ENCODE assay signal across 8 mouse cellular contexts in the genomic region with DNA sequence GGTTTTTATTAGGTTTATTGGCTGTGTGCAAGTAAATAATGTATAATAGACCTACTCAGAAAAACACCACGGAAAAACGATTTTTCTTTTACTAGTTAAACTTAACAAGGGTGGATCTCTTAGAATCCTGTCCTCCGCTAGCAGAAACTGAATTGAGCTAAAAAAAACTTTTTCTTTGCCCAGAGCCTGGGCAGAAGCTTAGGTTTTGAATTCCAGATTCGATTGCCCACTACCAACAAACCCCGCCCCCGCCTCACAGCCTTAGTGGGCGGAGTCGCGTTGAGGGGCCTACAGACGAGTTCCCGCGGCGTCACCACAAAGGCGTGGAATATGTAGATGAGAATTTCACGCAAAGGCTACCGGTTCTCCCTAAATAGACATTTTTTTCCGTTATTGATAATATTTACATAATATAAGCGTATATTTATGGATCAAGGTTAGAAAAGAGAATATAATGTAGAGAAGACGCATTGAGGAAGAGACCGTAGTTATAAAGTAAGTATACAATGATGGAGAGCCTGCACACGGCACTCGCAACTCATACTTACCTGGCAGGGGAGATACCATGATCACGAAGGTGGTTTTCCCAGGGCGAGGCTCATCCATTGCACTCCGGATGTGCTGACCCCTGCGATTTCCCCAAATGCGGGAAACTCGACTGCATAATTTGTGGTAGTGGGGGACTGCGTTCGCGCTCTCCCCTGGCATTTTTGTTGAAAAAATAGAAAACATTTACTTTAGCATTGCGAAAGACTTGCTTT. TPM values are rescaled to one million over a fixed set of nuclear protein-coding genes. Genes with fewer than 3 reads are reported as not detected.
DNase-seq lines count a peak whose midpoint lies in the region; ATAC-seq lines count a peak whose summit lies in the region.

No protein-coding gene starts in this region.

- H3K9me3 ChIP-seq in hindbrain, embryonic 16.5 days (ENCODE audit: control insufficient read depth, low read length): no peaks in the 10 kb centered on the region

- H3K4me2 ChIP-seq in hindbrain, embryonic 16.5 days (ENCODE audit: low read length): peak overlapping the region; percentile 80

- H3K9ac ChIP-seq in hindbrain, embryonic 16.5 days (ENCODE audit: low read depth, low read length): peak overlapping the region; percentile 95

- under 1% methylated on average over 32 of the region's 32 CpGs for WGBS in hindbrain, embryonic 16.5 days
- WGBS in macrophage (ENCODE audit: missing documents): under 1% methylated on average over 26 of the region's 32 CpGs

- peaks cover 11% of the 10 kb centered on the region for H3K4me1 ChIP-seq in hindbrain, embryonic 16.5 days (ENCODE audit: control insufficient read depth, insufficient read depth, low read depth, low read length)

- peak overlapping the region; percentile 98 for H3K27ac ChIP-seq in hindbrain, embryonic 16.5 days (ENCODE audit: low read depth, low read length)
- peak overlapping the region; percentile 95 for H3K27ac ChIP-seq in macrophage

- H3K27me3 ChIP-seq in hindbrain, embryonic 16.5 days (replicated peaks; ENCODE audit: control insufficient read depth, insufficient read depth, low read length): no peaks in the 10 kb centered on the region

- ATAC-seq in hindbrain, embryonic 16.5 days: peak; percentile 91

- DNase-seq in T-cell, adult 2 months (ENCODE audit: low spot score): peak; percentile 93
- DNase-seq in cerebellum, postnatal 36 days: peak; percentile 90 to 93
- DNase-seq in frontal cortex, postnatal 36 days (ENCODE audit: low spot score in 2 of 2): peak; percentile 89 to 94
- DNase-seq in left cerebral cortex, adult 18-20 months (ENCODE audit: low spot score in 2 of 2): peak; percentile 91 to 93
- peak; percentile 95 for DNase-seq in right cerebral cortex, adult 18-20 months
- peak; percentile 63 for DNase-seq in urinary bladder, postnatal 10 days (ENCODE audit: low spot score)

- H3K36me3 ChIP-seq in hindbrain, embryonic 16.5 days (ENCODE audit: control insufficient read depth, insufficient read depth, low read length): no peaks in the 10 kb centered on the region
- H3K36me3 ChIP-seq in macrophage (ENCODE audit: inconsistent target): no peaks in the 10 kb centered on the region

- peak overlapping the region; percentile 86 for H3K4me3 ChIP-seq in hindbrain, embryonic 16.5 days (ENCODE audit: low read length)
- H3K4me3 ChIP-seq in macrophage (ENCODE audit: inconsistent target): peak overlapping the region; percentile 62

- H3K79me2 ChIP-seq in macrophage (ENCODE audit: inconsistent target): peaks cover 25% of the 10 kb centered on the region

RNA-seq across cellular contexts. Expression of a gene that starts 0.7 kb away (rescaled TPM):
- polyA plus RNA-seq in hindbrain, embryonic 16.5 days (2015; fragmentation: Nextera tagmentation; extraction: Ambion mirVana): 73.4 and 81.1 TPM in 2 replicates
- 10 to 100 TPM; 43.2 to 44.7 TPM for total RNA-seq in left cerebral cortex, adult 18-20 months (2021)
- 10 to 100 TPM; 11.9 to 45.6 (median 26.1) TPM for total RNA-seq in macrophage (2018; cell fraction: chromatin; rRNA removed)
- 10 to 100 TPM; 25.6 to 49.7 (median 34.2) TPM for total RNA-seq in macrophage (2018; cell fraction: cytosol; rRNA removed)
- 10 to 100 TPM; 12.2 to 32.8 (median 18.1) TPM for total RNA-seq in macrophage (2018; cell fraction: nucleus; rRNA removed)
- 30.5 to 62.9 TPM (median 33.7 TPM) in 3 replicates for polyA plus RNA-seq in macrophage (2018)

RNA-seq across cellular contexts. Expression of a gene that starts 40.0 kb away (rescaled TPM):
- 198 and 213 TPM in 2 replicates for polyA plus RNA-seq in hindbrain, embryonic 16.5 days (2015; fragmentation: Nextera tagmentation; extraction: Ambion mirVana)
- 10 to 100 TPM; 24.8 to 25.7 TPM for total RNA-seq in left cerebral cortex, adult 18-20 months (2021)
- total RNA-seq in macrophage (2018; cell fraction: chromatin; rRNA removed): 10 to 100 TPM in 11 of 26 experiments, 1 to 10 TPM in 15; 3.8 to 31.9 (median 9.8) TPM
- 100 to 1,000 TPM in 13 of 26 experiments, 10 to 100 TPM in 13; 33.8 to 178 (median 92.4) TPM for total RNA-seq in macrophage (2018; cell fraction: cytosol; rRNA removed)
- total RNA-seq in macrophage (2018; cell fraction: nucleus; rRNA removed): 10 to 100 TPM; 14.2 to 76.2 (median 30.7) TPM
- 132 to 206 TPM (median 194 TPM) in 3 replicates for polyA plus RNA-seq in macrophage (2018)

Comparison
In these comparisons a context has a peak if more than half of its experiments do, and no peak if none do; other contexts are left out.
1. Peak in every context shown above with its lines: DNase-seq, ATAC-seq, H3K4me3 ChIP-seq and H3K27ac ChIP-seq.